Mouse (Mus musculus): ENCODE measurements around the gene Kcng1. TPM values are rescaled to one million over a fixed set of nuclear protein-coding genes. Genes with fewer than 3 reads are reported as not detected.

The Kcng1 gene
- total and polyA plus RNA-seq, 3 experiments = not detected

GRCm38 (mm10) chr2:168320388-168321182, 39.0 kb upstream of the Kcng1 start:
- Histone ChIP-seq H3K4me3 (ENCODE audit: control insufficient read depth in 1 of 2, insufficient read depth in 1 of 2, low read depth in 2 of 2, low read length in 2 of 2) (no peak overlapping the region), H3K27me3 (ENCODE audit: control insufficient read depth in 1 of 2, insufficient read depth in 2 of 2, low read length in 2 of 2) (no peaks in the 10 kb centered on the region), H3K4me1 (ENCODE audit: control insufficient read depth in 1 of 2, insufficient read depth in 2 of 2, low read length in 2 of 2) (no peaks in the 10 kb centered on the region), H3K79me2 (ENCODE audit: control insufficient read depth, insufficient read depth, low read length, poor library complexity) (no peaks in the 10 kb centered on the region), H3K36me3 (ENCODE audit: control insufficient read depth in 1 of 2, insufficient read depth in 2 of 2, low read length in 2 of 2) (no peaks in the 10 kb centered on the region), H3K9ac (ENCODE audit: control insufficient read depth, low read depth, low read length, poor library complexity, severe bottlenecking) (no peak overlapping the region), H3K27ac (ENCODE audit: control insufficient read depth, low read depth, low read length) (no peak overlapping the region), H3K9me3 (replicated peaks; ENCODE audit: insufficient read depth, low read length) (no peaks in the 10 kb centered on the region)
- no peak for DNase-seq (ENCODE audit: low read depth, low spot score)
- TF ChIP-seq USF2 (IDR thresholded peaks at IDR 0.05; ENCODE audit: borderline replicate concordance in 1 of 2, insufficient read depth in 1 of 2, low read depth in 1 of 2, low read length in 2 of 2) (no peak), BHLHE40 (IDR thresholded peaks at IDR 0.05; ENCODE audit: borderline replicate concordance, low read depth, low read length) (no peak), ZMIZ1 (IDR thresholded peaks at IDR 0.05; ENCODE audit: low read depth, low read length) (no peak), TCF12 (IDR thresholded peaks at IDR 0.05; ENCODE audit: low read depth, low read length) (no peak), ELF1 (IDR thresholded peaks at IDR 0.05; ENCODE audit: low read depth, low read length) (no peak), MAFK (IDR thresholded peaks at IDR 0.05; ENCODE audit: borderline replicate concordance, low read depth, low read length) (no peak), KAT2A (conservative IDR thresholded peaks at IDR 0.05; ENCODE audit: low read depth, low read length) (no peak), JUND (IDR thresholded peaks at IDR 0.05; ENCODE audit: low read depth, low read length) (no peak)

GRCm38 (mm10) chr2:168314646-168315446, 33.3 kb upstream of the Kcng1 start:
- H3K4me3 ChIP-seq (ENCODE audit: control insufficient read depth in 1 of 2, insufficient read depth in 1 of 2, low read depth in 2 of 2, low read length in 2 of 2) = no peak overlapping the region
- DNase-seq (ENCODE audit: low read depth, low spot score) = no peak

DNA sequence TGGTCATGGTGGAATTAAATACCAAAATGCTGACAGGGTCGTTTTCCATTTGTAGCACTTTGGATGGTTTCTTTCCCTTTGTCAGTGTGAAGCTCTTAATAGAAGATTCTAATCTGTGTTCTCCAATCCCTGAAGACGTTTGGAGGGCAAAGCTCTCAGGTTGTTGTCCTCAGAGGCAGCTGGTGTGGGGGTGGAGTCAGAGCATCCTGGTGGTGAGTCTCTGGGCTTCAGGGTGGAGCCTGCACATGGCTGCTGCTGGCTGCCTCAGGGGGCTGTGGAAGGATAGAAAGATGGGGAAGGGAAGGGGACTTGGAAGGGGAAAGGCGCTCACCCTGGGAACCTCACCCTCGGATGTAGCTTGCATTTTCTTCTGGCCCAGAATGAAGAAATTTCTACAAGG, 31.0 kb upstream of the Kcng1 start:
- Histone ChIP-seq H3K9me3 (replicated peaks; ENCODE audit: insufficient read depth, low read length) (no peaks in the 10 kb centered on the region), H3K36me3 (ENCODE audit: control insufficient read depth in 1 of 2, insufficient read depth in 2 of 2, low read length in 2 of 2) (no peaks in the 10 kb centered on the region), H3K4me1 (ENCODE audit: control insufficient read depth in 1 of 2, insufficient read depth in 2 of 2, low read length in 2 of 2) (no peaks in the 10 kb centered on the region), H3K27ac (ENCODE audit: control insufficient read depth, low read depth, low read length) (no peak overlapping the region), H3K79me2 (ENCODE audit: control insufficient read depth, insufficient read depth, low read length, poor library complexity) (no peaks in the 10 kb centered on the region), H3K9ac (ENCODE audit: control insufficient read depth, low read depth, low read length, poor library complexity, severe bottlenecking) (no peak overlapping the region), H3K27me3 (ENCODE audit: control insufficient read depth in 1 of 2, insufficient read depth in 2 of 2, low read length in 2 of 2) (no peaks in the 10 kb centered on the region), H3K4me3 (ENCODE audit: control insufficient read depth in 1 of 2, insufficient read depth in 1 of 2, low read depth in 2 of 2, low read length in 2 of 2) (no peak overlapping the region)
- TF ChIP-seq MYC (IDR thresholded peaks at IDR 0.05; ENCODE audit: low read depth, low read length) (no peak), MAFK (IDR thresholded peaks at IDR 0.05; ENCODE audit: borderline replicate concordance, low read depth, low read length) (no peak), POLR2A (IDR thresholded peaks at IDR 0.05; ENCODE audit: control insufficient read depth in 1 of 2, insufficient read depth in 1 of 2, low read depth in 1 of 2, low read length in 2 of 2, poor library complexity in 1 of 2) (no peak), ELF1 (IDR thresholded peaks at IDR 0.05; ENCODE audit: low read depth, low read length) (no peak), CTCF (IDR thresholded peaks at IDR 0.05 in 2 of 3, conservative IDR thresholded peaks at IDR 0.05 in 1 of 3; ENCODE audit: control insufficient read depth in 1 of 3, insufficient read depth in 1 of 3, low read depth in 2 of 3, low read length in 3 of 3, poor library complexity in 1 of 3, severe bottlenecking in 1 of 3) (no peak), CHD1 (IDR thresholded peaks at IDR 0.05; ENCODE audit: low read depth, low read length) (no peak), HCFC1 (IDR thresholded peaks at IDR 0.05; ENCODE audit: low read depth, low read length) (no peak), TBP (IDR thresholded peaks at IDR 0.05; ENCODE audit: low read depth, low read length) (no peak)
- DNase-seq (ENCODE audit: low read depth, low spot score) = no peak

More at GRCm38 (mm10) chr2:168314646-168315446, 33.3 kb upstream of the Kcng1 start:
- no peaks in the 10 kb centered on the region for H3K79me2 ChIP-seq (ENCODE audit: control insufficient read depth, insufficient read depth, low read length, poor library complexity)
- no peak overlapping the region for H3K27ac ChIP-seq (ENCODE audit: control insufficient read depth, low read depth, low read length)
- H3K36me3 ChIP-seq (ENCODE audit: control insufficient read depth in 1 of 2, insufficient read depth in 2 of 2, low read length in 2 of 2) = no peaks in the 10 kb centered on the region
- no peaks in the 10 kb centered on the region for H3K27me3 ChIP-seq (ENCODE audit: control insufficient read depth in 1 of 2, insufficient read depth in 2 of 2, low read length in 2 of 2)
- TF ChIP-seq TBP (IDR thresholded peaks at IDR 0.05; ENCODE audit: low read depth, low read length) (no peak), ETS1 (IDR thresholded peaks at IDR 0.05; ENCODE audit: low read depth, low read length) (no peak)
- H3K9me3 ChIP-seq (replicated peaks; ENCODE audit: insufficient read depth, low read length) = no peaks in the 10 kb centered on the region
- H3K9ac ChIP-seq (ENCODE audit: control insufficient read depth, low read depth, low read length, poor library complexity, severe bottlenecking) = no peak overlapping the region
- no peaks in the 10 kb centered on the region for H3K4me1 ChIP-seq (ENCODE audit: control insufficient read depth in 1 of 2, insufficient read depth in 2 of 2, low read length in 2 of 2)
